Mouse (Mus musculus): ENCODE measurements around the gene Ppat. TPM values are rescaled to one million over a fixed set of nuclear protein-coding genes. Genes with fewer than 3 reads are reported as not detected.

The Ppat gene
- polyA plus RNA-seq, 2 experiments from 2014 or later, result 27.9 to 35.6 TPM

DNA sequence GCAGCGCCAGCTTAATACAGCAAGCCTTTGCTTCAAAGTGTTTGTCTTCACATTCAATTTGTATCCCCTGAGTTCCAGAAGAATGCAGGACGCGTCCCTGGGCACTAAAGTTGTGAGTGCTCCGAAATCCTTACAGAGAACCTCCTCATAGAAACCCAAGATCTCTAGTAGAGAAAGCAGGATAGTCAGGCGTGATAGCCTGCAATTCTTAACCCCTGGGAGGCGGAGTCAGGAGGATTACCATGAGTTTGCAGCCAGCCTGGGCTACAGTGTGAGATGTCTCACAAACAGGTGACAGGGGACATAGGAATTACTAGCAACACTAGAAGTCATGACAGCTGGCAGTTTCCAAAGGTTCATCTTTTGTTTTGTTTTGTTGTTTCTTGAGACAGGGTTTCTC, 81.8 kb downstream of the Ppat start:
- ATAC-seq, result no peak

DNA sequence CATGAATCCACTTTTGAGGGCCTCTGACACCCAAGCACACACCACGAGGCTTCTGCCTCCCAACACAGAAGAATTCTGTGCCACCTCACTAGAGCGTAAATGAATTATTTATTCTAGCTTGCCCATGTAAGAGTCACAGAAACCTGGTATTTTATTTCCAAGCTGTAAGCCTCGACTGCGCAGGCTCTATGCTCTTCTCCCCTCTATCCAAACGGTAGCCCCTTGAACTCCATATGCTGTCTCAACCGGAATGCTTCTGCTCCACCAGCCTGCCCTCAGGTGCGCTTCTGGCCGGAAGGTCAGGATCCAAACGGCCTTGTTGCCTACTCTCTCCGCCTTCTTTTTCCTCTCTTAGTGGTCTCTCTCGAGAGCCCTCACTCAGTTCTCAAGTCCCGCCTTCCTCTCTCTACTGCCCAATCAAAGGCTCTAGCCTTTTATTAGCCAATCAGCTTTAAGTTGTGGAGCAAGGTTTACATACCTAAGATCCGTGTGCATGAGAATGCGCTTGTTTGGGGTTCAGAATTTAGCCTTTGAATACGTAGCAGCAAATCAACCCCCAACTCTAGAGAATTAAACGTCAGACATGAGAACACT, 82.6 kb downstream of the Ppat start:
- peak; percentile 23 for ATAC-seq

DNA sequence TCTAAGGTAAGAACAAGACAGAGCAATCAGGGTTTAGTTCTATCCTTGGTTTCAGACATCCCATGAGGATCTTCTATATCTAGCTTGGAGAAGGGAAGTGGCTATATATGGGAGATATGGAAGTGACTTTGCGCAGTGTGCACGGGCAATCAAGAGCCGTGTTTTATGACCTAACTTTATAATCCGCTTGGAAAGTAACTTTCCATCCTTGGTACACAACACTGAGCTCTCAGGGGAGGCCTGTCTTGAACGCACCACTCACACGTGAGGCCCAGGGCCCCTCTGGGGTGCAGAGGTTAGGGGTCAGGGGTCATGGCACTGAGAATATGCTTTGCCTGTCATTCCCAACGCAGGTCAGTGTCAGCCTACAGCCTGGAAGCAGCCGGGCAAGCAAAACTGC, 84.6 kb downstream of the Ppat start:
- no peak for ATAC-seq

Other genes with a start within 250 kb of the Ppat start
- 10 to 100 TPM in 1 of 2 experiments, 1 to 10 TPM in 1; 9.3 to 16.3 TPM for gene Aasdh, start 46.1 kb downstream of the Ppat start, polyA plus RNA-seq (2017; shearing (Covaris generic))
- gene Paics, start 271 bp downstream of the Ppat start, polyA plus RNA-seq (2017; shearing (Covaris generic)), result 100 to 1,000 TPM; 185 to 199 TPM
- gene Srp72, start 23.1 kb upstream of the Ppat start, polyA plus RNA-seq (2017; shearing (Covaris generic)), result 100 to 1,000 TPM; 123 to 144 TPM
- gene Arl9, start 52.5 kb upstream of the Ppat start, polyA plus RNA-seq (2017; shearing (Covaris generic)), result not detected
- not detected for gene Thegl, start 64.4 kb upstream of the Ppat start, polyA plus RNA-seq (2017; shearing (Covaris generic))
- 10 to 100 TPM; 17.5 to 20.6 TPM for gene Hopx, start 163.5 kb upstream of the Ppat start, polyA plus RNA-seq (2017; shearing (Covaris generic))